Mouse (Mus musculus) neural tube, embryonic 13.5 days (tissue): ENCODE measurements at regions not wholly inside any gene's neighbourhood (a gene's known extent, or its start where the extent isn't known, plus 50 kb on each side); places are given as distances from the start of the nearest gene placed in this dataset.

Source experiments
- ATAC-seq: fragments of 200-750 bp; cut with Nextera tagmentation; 2 replicates; pipeline ENCODE4 v1.8.0; 2017; ENCODE audit warnings: low read depth, mild to moderate bottlenecking, moderate TSS enrichment, moderate library complexity
- H3K27ac ChIP-seq: fragments of 300-500 bp; sonication (generic); replicated peaks from 2 replicates; pipeline ENCODE4 v1.5.1; 2015; ENCODE audit warnings: moderate library complexity, mild to moderate bottlenecking, inconsistent platforms
- H3K27me3 ChIP-seq: fragments of 300-500 bp; sonication (generic); 2 replicates; pipeline ENCODE4 v1.6.1; 2015; ENCODE audit warnings: mild to moderate bottlenecking, inconsistent platforms
- H3K36me3 ChIP-seq: fragments of 300-500 bp; sonication (generic); 2 replicates; pipeline ENCODE4 v1.6.1; 2015; ENCODE audit warnings: mild to moderate bottlenecking, inconsistent platforms
- H3K4me1 ChIP-seq: fragments of 300-500 bp; sonication (generic); replicated peaks from 2 replicates; pipeline ENCODE4 v1.6.1; 2015; ENCODE audit warnings: inconsistent platforms
- H3K4me2 ChIP-seq: fragments of 300-500 bp; sonication (generic); 2 replicates; pipeline ENCODE4 v1.6.1; 2015; ENCODE audit warnings: inconsistent platforms, mild to moderate bottlenecking, moderate library complexity
- H3K4me3 ChIP-seq: fragments of 300-500 bp; sonication (generic); 2 replicates; pipeline ENCODE4 v1.5.1; 2015; ENCODE audit warnings: mild to moderate bottlenecking, inconsistent platforms
- H3K9ac ChIP-seq: fragments of 300-500 bp; sonication (generic); 2 replicates; pipeline ENCODE4 v1.6.1; 2015; ENCODE audit warnings: moderate library complexity, mild to moderate bottlenecking, inconsistent platforms
- H3K9me3 ChIP-seq: fragments of 300-500 bp; sonication (generic); 2 replicates; pipeline ENCODE4 v1.6.1; 2016; ENCODE audit warnings: inconsistent platforms
- WGBS: fragments of 180-500 bp; shearing (Covaris S2); methylation state at CpG from one replicate; pipeline ENCODE4 v1.1.7; 2015; 5-methylcytosine and 5-hydroxymethylcytosine counted together

GRCm38 (mm10) chr14:89405011-89405712, 934.0 kb upstream of the Pcdh20 start:
- no peaks in the 10 kb centered on the region for H3K36me3 ChIP-seq
- no peak overlapping the region for H3K27ac ChIP-seq
- WGBS = 27% methylated on average over 3 of the region's 3 CpGs
- ATAC-seq = peak; percentile 27; the same call in 1 of the 2 replicates
- H3K9me3 ChIP-seq = no peaks in the 10 kb centered on the region
- no peak overlapping the region for H3K9ac ChIP-seq
- no peaks in the 10 kb centered on the region for H3K27me3 ChIP-seq
- no peak overlapping the region for H3K4me2 ChIP-seq
- H3K4me3 ChIP-seq = no peak overlapping the region
- no peaks in the 10 kb centered on the region for H3K4me1 ChIP-seq

- ATAC-seq = no peak
- Histone ChIP-seq H3K4me3 (no peak overlapping the region), H3K4me2 (no peak overlapping the region), H3K9ac (no peak overlapping the region), H3K27ac (no peak overlapping the region), H3K4me1 (no peaks in the 10 kb centered on the region), H3K27me3 (no peaks in the 10 kb centered on the region), H3K36me3 (no peaks in the 10 kb centered on the region), H3K9me3 (no peaks in the 10 kb centered on the region)
- WGBS = 54% methylated on average over 3 of the region's 3 CpGs
These were observed 931.6 kb upstream of the Pcdh20 start for GRCm38 (mm10) chr14:89402568-89403339.

- peak overlapping the region; percentile 70 for H3K27ac ChIP-seq
- H3K4me2 ChIP-seq = no peak overlapping the region
- H3K4me3 ChIP-seq = no peak overlapping the region
- no peaks in the 10 kb centered on the region for H3K9me3 ChIP-seq
- H3K36me3 ChIP-seq = no peaks in the 10 kb centered on the region
- no peaks in the 10 kb centered on the region for H3K27me3 ChIP-seq
- WGBS = 49% methylated on average over 5 of the region's 5 CpGs
- peak; percentile 56; the same call in 1 of the 2 replicates for ATAC-seq
- peaks cover 6% of the 10 kb centered on the region for H3K4me1 ChIP-seq
- H3K9ac ChIP-seq = no peak overlapping the region
These were observed 886.0 kb upstream of the Pcdh20 start for GRCm38 (mm10) chr14:89357050-89357749.

GRCm38 (mm10) chr14:89347972-89348371, 876.8 kb upstream of the Pcdh20 start:
- no peaks in the 10 kb centered on the region for H3K27me3 ChIP-seq
- 43% methylated on average over 4 of the region's 4 CpGs for WGBS
- no peak overlapping the region for H3K27ac ChIP-seq
- no peak overlapping the region for H3K4me2 ChIP-seq
- no peak overlapping the region for H3K9ac ChIP-seq
- no peak for ATAC-seq
- no peaks in the 10 kb centered on the region for H3K36me3 ChIP-seq
- H3K4me1 ChIP-seq = no peaks in the 10 kb centered on the region
- no peak overlapping the region for H3K4me3 ChIP-seq
- no peaks in the 10 kb centered on the region for H3K9me3 ChIP-seq

- no peak overlapping the region for H3K27ac ChIP-seq
- no peaks in the 10 kb centered on the region for H3K9me3 ChIP-seq
- no peaks in the 10 kb centered on the region for H3K27me3 ChIP-seq
- H3K36me3 ChIP-seq = no peaks in the 10 kb centered on the region
- H3K9ac ChIP-seq = no peak overlapping the region
- H3K4me1 ChIP-seq = no peaks in the 10 kb centered on the region
- ATAC-seq = no peak
- H3K4me3 ChIP-seq = no peak overlapping the region
- no peak overlapping the region for H3K4me2 ChIP-seq
These were observed 853.9 kb upstream of the Pcdh20 start for GRCm38 (mm10) chr14:89325116-89325515.

GRCm38 (mm10) chr14:89308506-89308905, 837.3 kb upstream of the Pcdh20 start:
- no peak overlapping the region for H3K4me3 ChIP-seq
- no peaks in the 10 kb centered on the region for H3K36me3 ChIP-seq
- no peaks in the 10 kb centered on the region for H3K27me3 ChIP-seq
- no peak for ATAC-seq
- 83% methylated on average over 1 of the region's 1 CpGs for WGBS
- no peaks in the 10 kb centered on the region for H3K4me1 ChIP-seq
- H3K27ac ChIP-seq = no peak overlapping the region
- H3K9me3 ChIP-seq = no peaks in the 10 kb centered on the region
- H3K4me2 ChIP-seq = no peak overlapping the region
- H3K9ac ChIP-seq = no peak overlapping the region
